Mouse (Mus musculus) lung, postnatal 4 days (tissue): ENCODE measurements around the gene Ggcx.
A peak's percentile ranks its signal among the peaks of the same experiment; 100 is the strongest.

ENCODE experiments used
- DNase-seq, 2 experiments: peaks; one replicate each; pipeline ENCODE4 v3.0.0; 2021

Gene Ggcx

GRCm38 (mm10) chr6:72414076-72414756 lies at the start of gene Ggcx:
TSS of gene Ggcx (plus strand) at chr6:72414308.
- peak; percentile 97 for DNase-seq

DNA sequence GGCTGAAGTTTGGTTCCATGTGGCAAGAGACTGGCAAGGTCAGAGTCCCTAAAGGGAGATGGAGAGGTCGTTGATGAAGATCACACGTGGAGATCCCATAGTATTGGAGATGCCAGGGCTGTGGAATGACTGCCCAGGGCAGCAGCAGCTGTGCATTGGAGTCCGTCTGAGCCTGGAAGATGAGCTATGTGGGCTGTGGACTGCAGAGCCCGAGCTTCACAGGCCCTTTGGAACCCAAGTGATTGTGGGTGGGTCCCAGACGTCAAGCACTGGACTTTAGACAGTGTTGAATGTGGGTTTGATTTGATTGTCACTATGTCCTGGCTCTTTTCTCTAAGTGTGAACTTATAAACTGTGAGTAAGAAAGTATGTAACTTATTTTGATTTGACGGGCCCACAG lies 49.1 kb upstream of the Ggcx start:
- DNase-seq, result no peak

DNA sequence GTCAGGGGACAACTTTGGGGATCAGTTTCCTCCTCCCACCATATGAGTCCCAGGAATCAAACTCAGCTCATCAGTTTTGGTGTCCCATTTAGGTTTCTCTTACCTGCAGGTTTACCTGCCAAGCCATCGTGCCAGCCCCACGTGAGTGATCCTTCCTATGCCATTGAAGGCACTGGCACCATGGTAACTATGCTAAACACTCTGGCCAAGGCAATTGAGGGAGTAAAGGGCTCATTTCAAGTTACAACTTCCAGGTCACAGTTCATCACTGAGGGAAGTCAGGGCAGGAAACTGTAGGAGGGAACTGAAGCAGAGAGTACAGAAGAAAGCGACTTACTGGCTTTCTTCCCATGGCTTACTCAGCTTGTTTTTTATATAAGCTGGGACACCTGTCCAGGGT lies 47.8 kb upstream of the Ggcx start:
- no peak for DNase-seq

- DNase-seq, result no peak
Measured at GRCm38 (mm10) chr6:72366844-72367443, 47.2 kb upstream of the Ggcx start, which contains the start of gene Rnf181. TSS of gene Rnf181 (minus strand) at chr6:72366956.

GRCm38 (mm10) chr6:72367460-72367974 lies 46.6 kb upstream of the Ggcx start:
- no peak for DNase-seq

GRCm38 (mm10) chr6:72369557-72369956 lies 44.6 kb upstream of the Ggcx start:
- no peak for DNase-seq

DNA sequence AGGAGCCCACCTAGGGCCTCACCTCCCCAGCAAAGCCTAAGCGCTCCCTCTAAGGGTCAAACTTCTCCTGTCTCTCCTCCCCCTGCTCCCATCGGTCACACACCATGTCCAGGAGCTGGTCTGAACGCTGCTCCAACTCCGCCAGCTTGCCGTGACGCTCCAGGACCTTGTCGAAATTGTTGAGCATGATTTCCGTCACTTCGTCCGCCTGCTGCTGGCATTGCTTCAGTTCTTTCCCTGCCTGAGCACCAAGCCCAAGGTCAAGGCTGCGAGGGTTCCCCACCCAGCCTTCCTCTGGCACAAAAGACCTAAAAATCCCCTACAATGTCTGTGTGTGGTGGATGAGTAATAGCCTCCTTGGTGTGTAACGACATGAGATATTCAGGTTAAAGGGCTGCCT lies 44.0 kb upstream of the Ggcx start:
- no peak for DNase-seq

GRCm38 (mm10) chr6:72371147-72371546 lies 43.0 kb upstream of the Ggcx start:
- no peak for DNase-seq

GRCm38 (mm10) chr6:72371571-72371970 lies 42.5 kb upstream of the Ggcx start:
- no peak for DNase-seq

- DNase-seq, result peak in 1 of 2 experiments; percentile 72
Measured at GRCm38 (mm10) chr6:72373184-72373583, 40.9 kb upstream of the Ggcx start.

DNA sequence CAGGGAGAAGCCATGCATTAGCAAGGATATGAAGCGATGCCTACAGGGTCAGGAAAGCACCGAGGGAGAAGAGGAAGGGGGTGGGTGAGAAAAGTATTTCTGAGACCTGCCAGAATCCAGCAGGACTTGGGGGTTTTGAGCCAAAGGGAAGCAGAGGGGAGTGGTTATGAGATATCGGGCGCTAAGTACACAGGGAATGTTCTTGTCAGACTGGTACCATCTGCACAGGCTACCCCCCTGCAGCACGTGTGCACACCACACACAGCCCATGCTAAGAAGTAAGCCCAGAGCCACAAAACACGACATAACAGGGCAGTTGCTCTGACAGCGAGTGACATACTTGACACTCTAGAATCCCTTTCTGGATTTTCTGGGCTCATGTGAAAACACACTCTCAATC lies 39.9 kb upstream of the Ggcx start:
- no peak for DNase-seq

DNA sequence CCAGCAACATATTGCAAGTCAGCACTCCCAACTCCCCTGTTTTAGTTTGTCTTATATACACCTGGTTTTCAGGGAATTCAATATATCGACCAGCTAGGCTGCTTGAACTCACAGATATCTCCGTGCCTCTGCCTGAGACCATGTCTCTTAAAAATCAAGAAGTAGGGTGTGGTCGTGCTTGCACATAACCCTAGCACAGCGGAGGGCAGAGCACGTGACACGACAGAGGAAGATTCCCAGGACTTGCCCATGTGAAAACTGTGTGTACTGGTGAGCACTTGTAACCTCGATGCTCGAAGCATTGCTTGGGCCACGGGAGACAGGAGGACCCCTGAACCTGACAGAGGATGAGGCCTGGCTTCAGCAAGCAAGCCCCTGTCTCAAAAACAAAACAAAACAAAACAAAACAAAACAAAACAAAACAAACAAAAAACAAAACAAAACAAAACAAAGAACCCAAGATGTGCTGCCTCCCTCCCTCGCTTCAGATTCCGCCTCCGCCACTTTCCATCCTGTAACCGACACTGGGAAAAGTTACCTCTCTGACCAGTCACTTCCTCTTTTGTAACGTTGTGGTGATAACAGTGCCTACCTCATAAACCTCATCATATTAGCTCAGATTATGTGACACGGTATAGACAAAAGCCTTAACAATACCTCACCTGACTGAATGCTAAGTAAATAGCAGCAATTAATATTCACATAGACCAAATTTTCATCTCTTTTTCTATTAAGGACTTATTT lies 39.1 kb upstream of the Ggcx start:
- no peak for DNase-seq

DNA sequence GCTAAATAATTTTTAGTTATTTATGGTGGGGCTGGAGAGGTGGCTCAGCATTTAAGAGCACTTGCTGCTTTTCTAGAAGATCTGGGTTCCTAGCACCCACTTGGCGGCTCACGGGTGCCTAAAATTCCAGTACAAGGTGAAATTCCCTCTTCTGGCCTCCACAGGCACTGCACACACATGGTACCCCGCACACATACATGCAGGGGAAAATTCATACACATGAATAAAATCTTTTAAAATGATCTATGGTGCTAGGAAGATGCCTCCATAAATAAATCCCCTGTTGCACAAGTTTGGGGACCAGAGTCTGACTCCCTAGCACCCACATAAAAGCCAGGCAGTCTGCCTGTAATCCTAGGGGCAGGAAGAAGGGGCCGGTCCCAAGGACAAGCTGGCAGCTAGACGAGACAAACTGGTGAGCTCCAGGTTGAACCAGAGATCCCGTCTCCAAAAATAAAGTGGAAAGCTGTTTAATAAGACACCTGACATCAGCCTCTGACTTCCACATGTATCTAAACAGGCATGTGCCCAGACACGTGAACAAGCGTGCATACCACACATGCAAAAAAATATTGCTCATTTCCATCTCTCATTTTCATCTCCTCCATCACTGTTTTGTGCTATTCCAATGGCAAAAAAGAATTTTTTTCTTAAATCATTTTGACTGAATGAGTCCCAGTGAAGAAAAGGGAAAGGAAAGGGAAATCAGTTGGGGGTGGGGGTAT lies 35.4 kb upstream of the Ggcx start:
- DNase-seq, result no peak

- no peak for DNase-seq
Measured at GRCm38 (mm10) chr6:72379377-72380130, 34.6 kb upstream of the Ggcx start.

DNA sequence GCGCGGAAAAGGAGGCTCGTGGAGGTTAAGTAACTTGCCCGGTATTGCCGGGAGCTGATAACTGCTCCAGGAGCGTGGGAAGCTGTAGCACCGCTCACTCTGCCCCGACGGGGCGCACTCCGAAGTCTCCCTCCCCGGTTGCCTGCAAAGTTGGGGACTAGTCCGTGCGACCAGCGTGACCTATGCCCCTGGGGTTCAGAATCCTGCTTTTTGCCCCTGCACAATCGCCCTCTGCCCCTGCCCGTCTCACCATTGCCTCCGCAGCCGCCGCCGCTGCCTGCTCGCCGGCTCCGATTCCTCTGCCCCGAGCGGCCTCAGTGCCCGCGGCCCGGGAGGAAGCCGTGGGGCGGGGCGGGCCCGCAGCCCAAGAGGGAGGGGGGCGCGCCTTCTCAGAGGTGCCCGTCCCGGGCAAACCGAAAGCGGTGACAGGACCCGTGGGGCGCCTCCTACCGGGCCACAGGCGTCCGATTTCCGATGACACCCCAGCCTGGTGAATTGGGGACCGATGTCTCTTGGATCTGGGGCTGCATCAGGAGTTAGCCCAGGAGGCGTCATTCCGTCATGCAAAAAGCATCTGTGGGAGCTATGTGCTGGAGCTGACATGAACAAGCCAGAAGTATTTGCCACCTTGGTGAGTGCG lies 33.9 kb upstream of the Ggcx start, which contains the start of gene Vamp5:
TSS of gene Vamp5 (minus strand) at position 338 of the 640 bp plus-strand sequence.
- DNase-seq, result peak; percentile 93 to 94

DNA sequence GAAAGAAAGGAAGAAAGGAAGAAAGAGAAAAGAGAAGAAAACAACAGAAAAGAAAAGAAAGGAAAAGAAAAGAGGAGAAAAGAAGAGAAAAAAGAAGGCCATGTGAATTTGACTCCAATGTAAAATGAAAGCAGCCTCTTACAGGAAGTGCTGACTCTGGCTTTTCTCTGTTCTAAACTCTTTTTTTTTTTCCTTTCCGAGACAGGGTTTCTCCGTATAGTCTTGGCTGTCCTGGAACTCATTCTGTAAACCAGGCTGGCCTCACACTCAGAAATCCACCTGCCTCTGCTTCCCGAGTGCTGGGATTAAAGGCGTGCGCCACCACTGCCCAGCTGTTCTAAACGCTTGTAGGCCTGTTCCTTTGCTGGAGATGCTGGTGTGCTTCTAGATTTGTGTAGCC lies 31.6 kb upstream of the Ggcx start:
- no peak for DNase-seq

- DNase-seq, result no peak
Measured at GRCm38 (mm10) chr6:72383142-72383820, 30.8 kb upstream of the Ggcx start.

DNA sequence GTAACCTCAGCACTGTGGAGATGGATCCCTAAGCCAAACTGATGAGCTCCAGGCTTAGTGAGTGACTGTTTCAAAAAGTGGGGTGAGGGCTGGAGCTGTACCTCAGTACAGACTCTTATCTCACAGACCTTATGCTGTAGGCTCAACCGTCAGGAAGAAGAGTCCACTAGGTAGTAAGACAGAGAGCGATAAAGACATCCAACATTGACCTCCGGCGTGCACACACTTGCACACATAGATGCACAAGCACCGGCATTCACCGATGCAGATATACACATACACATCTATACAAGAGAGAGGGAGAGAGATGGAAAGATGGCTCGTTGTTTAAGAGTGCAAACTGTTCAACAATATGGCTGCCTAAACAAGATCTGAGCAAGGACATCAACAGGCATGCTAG lies 30.2 kb upstream of the Ggcx start:
- no peak for DNase-seq

DNA sequence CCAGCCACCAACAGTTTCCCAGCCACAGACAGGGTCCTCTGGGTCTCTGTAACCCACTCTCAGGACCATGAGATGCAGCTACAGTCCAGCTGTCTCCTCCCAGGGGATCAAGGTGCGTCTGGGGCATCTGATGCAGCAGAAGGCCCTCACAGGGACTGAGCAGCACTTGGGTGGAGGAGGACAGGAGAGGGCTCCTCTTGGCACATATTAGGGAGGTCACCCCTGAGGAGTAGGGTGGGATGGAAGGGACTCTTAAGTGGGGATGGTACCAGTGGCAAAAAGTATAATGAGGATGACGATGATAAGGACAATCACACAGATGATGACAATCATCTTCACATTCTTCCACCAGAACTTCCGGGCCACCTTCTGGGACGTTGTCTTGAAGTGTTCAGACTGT lies 28.9 kb upstream of the Ggcx start:
- DNase-seq, result no peak

- DNase-seq, result no peak
Measured at GRCm38 (mm10) chr6:72386561-72386960, 27.5 kb upstream of the Ggcx start.

- no peak for DNase-seq
Measured at GRCm38 (mm10) chr6:72387816-72388215, 26.3 kb upstream of the Ggcx start.
